Mouse (Mus musculus): ENCODE results near the gene Rpl36al.
"Not testable (repeated sequence)": the region's sequence is repeated elsewhere in the genome, so short reads cannot be mapped to it uniquely, and the experiment has no call there.

The Rpl36al gene

DNA sequence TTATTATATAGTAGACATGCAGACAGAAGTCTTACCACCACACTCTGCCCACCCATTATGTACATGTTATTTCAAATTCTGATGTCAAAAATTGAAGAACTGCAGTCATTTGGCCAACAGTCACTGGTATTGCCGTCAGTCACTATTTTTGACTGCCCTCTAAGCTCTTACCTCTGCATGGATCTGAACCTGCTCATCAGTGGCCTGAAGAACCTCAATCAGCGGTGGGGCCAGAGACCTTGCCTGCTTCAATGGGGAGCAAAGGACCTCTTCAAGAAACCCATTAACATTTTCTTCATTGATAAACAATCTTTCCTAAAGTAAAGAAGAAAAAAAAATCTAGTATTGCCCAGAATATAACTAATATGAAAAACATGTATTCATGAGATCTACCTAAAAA is 8.8 kb upstream of the Rpl36al start:
- DNase-seq: no peak

DNA sequence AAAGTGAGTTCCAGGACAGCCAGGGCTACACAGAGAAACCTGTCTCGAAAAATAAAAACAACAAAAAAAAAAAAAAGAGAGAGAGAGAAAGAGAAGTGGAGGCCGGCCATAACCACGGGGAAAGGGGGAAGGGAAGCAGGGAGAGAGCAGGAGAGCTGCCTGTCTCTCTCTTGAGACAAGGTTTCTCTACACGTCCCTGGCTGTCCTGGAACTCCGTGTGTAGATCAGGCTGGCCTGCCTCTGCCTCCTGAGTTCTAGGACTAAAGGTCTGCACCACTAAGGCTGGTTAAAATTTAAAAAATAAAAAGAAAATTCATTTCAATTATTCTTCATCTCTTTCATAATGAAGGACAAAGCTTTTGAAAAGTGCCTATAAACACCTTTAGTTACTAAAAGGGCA is 7.5 kb upstream of the Rpl36al start:
- no peak for DNase-seq

DNA sequence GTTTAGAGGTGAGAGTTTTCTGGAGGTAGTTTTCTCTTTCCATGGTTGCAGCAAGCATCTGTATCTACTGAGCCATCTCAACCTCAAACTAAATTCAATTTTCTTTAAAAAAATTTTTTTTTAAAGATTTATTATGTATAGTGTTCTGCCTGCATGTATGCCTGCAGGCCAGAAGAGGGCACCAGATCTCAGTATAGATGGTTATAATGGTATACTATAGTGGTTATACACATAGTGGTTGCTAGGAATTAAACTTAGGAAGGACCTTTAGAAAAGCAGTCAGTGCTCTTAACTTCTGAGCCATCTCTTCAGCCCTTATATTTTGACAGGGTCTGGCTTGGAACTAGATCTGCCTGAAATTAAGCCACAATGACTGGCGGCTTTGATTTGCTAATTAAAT is 6.6 kb upstream of the Rpl36al start:
- DNase-seq: peak in 1 of 2 experiments; percentile 24

DNA sequence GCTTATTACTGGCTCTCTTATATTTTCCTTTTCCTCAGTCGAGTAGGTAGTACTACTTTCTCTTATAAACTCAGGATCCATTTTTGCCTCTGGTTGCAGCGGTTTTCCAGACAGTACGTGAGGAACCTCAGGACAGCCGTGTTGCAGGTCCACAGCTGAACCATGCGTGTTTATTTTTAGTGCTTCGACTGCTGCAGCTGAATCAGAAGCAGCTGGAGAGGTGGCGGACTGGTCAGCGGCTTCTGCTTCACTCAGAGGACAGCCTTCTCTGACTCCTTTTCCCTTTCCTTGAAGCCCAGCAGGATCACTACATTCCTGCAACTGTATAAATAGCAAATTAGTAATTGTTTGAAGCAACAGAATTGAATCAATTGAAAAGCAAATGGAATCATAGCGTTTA is 6.2 kb upstream of the Rpl36al start:
- DNase-seq: no peak

DNA sequence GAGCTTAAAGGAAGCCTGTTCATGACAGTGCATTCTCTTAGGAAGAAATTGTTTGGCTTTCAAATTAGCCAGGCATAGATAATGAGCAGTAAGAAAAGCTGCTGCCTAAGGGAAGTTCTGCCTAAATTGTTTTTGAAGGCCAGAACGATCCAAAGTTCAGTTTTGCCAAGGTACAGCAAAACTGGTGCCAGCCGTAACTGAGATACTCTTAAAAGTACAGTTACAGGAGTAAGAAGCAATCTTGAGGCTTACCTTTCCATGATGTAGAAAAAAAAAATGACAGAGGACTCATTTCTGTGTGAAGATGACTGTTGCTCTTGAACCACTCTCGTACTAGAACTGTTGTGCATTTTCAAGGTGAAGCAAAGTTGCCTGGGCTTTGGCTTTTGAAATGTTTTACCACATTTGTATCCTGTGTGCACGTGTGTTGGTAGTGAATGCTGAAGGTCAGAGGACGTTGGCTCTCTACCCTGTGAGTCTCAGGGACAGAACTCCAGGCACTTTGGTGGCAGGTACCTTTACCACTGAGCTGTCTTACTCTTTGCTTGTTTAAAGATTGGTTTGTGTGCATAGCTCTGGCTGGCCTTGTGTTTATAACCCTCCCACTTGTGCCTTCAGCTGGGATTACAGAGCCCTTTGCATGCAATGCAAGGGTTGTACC is 3.1 kb upstream of the Rpl36al start:
- DNase-seq: peak; percentile 55 to 78

DNA sequence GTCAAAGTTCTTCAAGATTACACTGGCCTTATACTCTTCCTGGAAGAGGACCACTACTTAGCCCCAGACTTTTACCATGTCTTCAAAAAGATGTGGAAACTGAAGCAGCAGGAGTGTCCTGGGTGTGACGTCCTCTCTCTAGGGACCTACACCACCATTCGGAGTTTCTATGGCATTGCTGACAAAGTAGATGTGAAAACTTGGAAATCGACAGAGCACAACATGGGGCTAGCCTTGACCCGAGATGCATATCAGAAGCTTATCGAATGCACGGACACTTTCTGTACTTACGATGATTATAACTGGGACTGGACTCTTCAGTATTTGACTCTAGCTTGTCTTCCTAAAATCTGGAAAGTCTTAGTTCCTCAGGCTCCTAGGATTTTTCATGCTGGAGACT is 1.5 kb upstream of the Rpl36al start:
- no peak for DNase-seq

DNA sequence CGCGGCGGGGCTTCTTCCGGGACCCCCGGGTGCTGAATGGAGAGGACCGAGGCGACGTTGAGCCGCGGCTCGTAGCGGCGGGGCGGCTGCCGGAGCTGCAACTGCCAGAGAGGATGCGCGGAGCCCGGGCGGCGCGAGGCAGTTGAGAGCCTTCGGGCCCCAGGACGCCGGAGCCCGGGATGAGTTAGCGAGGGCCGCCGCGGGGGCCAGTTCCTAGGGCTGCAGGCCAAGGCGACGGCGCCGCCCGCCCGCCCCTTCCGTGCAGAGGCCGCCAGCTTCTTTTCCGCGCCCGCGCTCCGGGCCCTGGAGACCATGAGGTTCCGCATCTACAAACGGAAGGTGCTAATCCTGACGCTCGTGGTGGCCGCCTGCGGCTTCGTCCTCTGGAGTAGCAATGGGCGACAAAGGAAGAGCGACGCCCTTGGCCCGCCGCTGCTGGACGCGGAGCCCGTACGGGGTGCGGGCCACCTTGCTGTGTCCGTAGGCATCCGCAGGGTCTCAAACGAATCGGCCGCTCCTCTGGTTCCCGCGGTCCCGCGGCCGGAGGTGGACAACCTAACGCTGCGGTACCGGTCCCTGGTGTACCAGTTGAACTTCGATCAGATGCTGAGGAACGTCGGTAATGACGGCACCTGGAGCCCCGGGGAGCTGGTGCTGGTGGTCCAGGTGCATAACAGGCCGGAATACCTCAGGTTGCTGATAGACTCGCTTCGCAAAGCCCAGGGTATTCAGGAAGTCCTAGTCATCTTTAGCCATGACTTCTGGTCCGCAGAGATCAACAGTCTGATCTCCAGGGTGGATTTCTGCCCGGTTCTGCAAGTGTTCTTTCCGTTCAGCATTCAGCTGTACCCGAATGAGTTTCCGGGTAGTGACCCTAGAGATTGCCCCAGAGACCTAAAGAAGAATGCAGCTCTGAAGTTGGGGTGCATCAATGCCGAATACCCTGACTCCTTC is 736 bp upstream of the Rpl36al start:
- peak; percentile 46 to 76 for DNase-seq

DNA sequence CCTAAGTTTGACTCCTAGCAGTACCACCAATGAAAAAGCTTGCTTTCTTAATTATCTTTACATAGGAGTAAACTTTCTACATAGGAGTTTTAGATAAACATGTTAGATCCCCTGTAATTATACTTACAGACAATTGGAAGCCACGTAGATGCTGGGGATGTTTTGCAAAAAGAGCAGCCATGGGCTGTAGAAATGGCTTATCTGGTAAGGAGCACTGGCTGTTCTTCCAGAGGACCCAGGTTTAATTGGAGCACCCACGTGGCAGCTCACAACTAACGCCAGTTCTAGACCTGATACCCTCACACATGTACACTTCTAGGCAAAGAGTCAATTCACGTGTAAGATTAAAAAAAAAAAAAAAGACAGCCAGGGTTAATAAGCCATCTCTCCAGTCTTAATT is 2.1 kb downstream of the Rpl36al start:
- no peak for DNase-seq

DNA sequence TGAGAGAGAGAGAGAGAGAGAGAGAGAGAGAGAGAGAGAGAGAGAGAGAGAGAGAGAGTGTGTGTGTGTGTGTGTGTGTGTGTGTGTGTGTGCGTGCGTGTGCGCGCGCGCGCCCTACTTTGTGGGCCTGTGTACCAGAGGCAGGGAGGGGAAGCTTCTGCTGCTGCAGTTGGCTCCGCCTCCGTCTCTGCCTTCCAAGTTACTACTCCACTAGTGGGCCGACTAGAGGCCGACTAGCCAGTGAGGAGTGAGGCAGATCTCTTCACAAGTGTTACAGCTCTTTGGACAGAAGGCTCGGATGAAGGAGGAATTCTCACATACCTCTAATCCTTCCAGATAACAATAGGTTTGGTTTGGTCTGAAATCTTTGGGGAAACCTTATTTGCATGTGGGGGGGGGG is 4.5 kb downstream of the Rpl36al start:
- DNase-seq: peak; percentile 27 to 62

DNA sequence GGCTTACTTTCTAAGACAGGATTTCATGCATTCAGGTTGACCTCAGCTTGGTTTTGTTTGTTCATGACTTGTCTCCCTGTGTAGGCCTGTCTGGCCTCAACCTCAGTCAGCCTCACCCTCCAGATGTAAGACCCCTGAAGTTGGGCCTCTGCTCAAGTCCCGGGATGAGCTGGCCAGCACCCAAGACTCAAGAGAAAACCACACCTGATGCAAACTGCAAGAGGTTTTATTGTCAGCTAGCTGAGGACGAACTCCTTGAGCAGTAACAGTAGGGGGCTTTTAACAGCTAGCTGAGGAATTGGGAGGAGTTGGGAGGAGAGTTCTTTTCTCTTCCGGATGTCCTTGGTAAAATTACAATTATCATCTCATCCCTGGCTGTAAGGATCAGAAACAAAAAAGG is 6.4 kb downstream of the Rpl36al start:
- no peak for DNase-seq

DNA sequence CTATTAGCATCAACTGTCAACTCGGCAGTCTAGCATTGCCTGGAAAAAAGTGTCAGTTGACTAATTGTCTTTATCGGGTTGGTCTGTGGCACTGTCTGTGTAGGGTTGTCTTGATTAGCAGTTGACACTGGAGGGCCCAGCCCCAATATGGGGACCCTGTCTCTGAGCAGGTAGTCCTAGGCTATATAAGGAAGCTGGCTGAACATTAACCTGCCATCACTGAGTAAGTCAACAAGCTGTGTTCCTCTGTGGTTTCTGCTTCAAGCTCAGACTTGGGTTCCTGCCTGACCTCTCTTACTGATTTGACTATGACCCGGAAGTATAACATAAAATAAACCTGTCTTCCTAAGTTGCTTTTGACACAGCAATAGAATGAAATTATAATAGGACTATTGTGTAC is 7.9 kb downstream of the Rpl36al start:
- no peak for DNase-seq

DNA sequence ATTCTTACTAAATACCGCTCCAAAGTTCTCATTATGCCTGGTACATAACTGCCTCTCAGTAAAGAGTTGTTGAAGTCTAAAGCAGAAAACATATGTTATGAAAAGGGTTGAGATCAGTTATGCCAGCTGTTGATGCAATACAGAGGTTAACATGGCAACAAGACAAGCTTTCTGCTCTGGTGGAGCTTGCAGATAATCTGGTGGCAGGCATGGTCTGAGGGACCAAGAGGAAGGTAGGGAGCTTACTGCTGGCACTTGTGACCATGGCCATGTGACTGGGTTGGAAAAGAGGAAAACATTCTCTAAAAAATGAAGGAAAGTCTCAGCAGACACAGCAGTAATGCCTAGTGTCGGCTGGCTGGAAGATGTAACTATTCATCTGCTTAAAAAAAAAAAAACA is 12.6 kb downstream of the Rpl36al start:
- DNase-seq: no peak

DNA sequence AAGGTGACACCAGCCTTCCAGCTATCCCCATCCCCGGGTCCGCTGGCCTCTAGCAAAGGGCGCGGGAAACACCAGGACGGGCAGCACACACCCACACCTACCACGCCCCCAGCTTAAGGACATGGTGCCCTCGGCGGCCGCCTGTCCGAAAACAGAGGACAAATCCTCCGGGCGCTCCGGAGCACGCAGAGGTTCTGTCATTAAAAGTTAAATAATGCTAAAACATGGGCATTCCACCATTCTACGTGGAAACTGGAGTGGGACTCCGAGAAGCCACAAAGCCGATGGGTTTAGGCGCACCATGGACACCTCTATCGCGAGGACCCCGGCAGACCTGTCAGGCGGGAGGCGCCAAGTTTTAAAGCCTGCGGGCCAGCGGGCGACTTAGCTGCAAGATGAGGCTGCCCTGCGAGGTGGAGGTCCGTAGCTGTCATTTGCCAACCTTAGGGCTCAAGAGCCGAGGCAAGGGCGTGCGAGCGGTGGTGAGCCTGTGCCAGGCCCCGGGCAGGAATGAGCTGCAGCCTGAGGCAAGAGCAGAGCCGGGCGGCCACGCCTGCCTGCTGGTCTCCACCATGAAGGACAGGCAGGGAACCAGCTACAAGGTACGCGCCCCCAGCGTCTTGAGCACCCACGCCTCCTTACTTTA is 15.3 kb downstream of the Rpl36al start, which contains the start of gene Lrr1:
TSS of gene Lrr1 (plus strand) at position 354 of the 646 bp plus-strand sequence.
- peak; percentile 85 to 93 for DNase-seq

DNA sequence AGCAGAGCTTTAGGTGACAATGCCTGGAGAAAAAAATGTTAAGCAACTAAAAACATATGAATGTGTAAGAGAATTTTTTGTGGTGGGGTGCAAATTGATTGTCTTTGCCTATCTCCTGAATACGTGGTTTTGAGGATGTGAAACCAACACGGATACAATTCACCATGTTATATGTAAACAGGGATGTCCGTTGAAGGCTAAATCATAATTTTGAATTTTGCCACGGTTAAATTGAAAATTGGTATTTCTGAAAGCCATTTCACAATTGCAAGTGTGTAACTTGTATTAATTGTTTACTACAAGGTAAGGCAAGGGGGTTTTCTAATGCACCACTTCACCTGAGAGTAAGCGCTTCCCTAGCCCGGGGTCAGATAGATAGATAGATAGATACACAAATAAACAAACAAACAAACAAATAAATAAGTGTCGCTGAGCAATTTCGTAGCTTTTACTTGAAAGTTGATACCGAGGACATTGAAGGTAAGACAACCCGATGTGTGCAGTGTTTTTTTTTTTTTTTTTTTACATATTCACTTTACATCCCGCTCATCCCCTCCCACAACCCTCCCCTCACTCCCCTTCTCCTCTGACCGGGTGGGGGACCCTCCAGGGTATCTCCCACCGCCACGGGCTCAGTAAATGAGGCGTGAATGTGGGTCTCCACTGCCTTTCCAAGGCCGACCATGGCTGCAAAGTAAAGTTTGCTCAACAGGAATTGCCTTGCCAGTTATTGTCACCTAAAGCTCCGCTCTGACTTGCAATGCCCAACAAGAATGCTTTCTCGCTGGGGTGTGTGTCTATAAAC is 16.0 kb downstream of the Rpl36al start:
- DNase-seq: no peak

DNA sequence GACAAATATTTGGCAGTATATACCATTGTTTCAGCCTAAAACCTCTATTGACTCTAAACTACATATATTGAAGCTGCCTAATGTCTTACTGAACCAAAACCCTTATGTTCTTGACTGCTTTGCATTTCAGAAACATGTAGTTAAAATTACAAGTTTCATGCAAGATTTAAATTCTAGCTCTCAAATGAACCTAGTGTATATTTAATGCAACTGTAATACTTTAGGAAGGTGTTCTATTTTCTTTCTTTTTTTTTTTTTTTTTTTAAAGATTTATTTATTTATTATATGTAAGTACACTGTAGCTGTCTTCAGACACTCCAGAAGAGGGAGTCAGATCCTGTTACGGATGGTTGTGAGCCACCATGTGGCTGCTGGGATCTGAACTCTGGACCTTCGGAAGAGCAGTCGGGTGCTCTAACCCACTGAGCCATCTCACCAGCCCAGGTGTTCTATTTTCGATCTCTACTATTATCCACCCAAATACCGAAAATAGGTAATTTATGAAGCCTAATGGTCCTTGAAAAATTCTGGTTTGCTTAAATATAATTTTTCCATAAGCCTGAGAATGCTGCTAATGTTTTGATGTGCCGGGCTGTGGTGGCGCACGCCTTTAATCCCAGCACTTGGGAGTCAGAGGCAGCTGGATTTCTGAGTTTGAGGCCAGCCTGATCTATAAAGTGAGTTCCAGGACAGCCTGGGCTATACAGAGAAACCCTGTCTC is 16.9 kb downstream of the Rpl36al start:
- DNase-seq: not testable (repeated sequence)

DNA sequence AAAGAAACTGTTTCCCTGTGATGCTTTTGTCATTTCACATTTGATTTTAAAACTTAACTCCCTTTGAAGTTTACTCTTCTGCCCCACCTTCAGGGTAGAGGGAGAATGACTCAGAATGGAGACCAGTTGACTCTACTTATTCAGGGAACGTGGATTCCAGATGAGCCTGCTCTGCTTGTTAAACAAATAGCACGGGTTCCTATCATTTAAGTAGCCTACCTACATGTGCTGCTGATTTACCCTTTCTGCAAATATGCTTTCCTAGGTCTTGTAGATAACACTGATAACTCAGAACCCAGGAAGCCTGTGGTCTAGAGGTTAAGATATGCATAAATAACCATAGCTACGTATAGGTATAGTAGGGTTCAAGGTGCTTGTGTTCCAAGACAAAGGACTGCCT is 19.0 kb downstream of the Rpl36al start:
- DNase-seq: no peak

DNA sequence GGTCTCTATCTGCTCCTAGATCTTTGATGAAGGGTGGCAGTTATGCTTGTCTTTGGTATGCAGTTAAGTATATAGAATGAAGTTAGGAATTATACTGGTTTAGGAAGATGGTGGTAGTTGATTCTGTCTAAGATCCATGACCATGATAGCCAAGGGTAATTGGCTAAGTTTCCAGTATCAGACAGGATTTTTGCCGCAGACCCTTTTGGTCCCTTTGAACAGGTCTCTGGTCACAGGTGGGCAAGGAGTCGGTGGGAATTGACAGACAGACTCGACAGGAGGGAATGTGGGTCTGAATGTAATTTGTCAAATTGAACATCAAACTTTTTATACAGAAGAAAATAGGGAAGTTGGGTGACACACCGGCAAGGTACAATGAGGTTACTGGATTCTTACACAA is 20.3 kb downstream of the Rpl36al start:
- not testable (repeated sequence) for DNase-seq

DNA sequence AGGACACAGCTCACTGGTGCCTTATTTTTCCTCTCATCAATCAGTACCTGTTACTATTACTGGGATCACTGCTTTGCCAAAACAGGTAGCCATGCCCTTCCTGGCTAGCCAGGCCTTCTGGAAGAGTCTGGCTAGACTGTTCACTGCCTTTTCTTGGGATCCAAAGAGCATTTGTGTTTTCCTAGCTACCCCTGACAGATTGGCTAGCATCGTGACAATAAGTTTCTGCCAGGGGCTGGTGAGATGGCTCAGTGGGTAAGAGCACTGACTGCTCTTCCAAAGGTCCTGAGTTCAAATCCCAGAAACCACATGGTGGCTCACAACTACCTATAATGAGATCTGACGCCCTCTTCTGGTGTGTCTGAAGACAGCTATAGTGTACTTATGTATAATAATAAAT is 23.2 kb downstream of the Rpl36al start:
- not testable (repeated sequence) for DNase-seq

DNA sequence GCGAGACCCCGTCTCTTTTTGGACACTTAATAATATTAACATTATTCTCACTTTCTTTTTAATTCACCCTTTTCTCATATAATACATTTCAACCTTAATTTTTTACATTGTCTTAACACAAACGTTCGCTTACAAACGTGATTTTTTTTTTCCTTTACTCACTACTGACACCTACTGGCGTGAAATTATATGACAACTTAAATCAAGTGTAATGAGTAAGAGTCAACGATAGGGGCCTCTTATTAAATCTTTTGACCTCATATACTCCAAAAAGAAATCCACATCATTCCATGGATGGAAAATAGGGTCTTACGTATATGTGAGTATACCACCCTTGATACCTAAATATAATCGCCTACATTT is 24.3 kb downstream of the Rpl36al start:
- DNase-seq: peak; percentile 18 to 27

DNA sequence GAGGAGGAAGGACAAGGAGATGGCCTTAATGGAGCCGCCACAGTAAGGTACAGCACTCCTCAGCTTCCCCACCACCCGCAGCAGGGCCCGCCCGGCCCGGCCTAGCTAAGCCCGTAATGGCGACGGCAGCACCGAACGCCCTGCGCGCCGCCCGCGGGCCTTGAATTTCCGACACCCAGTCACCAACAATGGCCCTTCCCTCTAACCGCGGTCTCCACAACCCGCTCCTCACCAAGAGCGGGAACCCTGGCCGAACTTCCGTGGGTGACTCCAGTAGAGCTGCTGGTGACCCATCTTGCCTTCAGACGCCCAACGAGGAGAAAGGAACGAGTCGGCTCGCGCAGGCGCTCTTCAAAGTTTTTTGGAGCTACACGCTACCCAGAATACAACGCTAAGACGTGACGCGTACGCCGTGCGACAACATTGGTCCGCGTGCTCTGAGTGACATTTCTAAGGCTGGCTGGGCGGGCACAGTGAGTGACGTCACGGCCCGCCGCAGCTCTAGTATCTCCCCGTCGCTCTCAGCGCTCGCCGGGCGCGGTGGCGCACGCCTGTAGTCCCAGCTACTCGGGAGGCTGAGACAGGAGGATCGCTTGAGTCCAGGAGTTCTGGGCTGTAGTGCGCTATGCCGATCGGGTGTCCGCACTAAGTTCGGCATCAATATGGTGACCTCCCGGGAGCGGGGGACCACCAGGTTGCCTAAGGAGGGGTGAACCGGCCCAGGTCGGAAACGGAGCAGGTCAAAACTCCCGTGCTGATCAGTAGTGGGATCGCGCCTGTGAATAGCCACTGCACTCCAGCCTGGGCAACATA is 24.9 kb downstream of the Rpl36al start, which contains the start of gene Rps29:
TSS of gene Rps29 (minus strand) at position 422 of the 813 bp plus-strand sequence.
- peak; percentile 97 to 98 for DNase-seq

DNA sequence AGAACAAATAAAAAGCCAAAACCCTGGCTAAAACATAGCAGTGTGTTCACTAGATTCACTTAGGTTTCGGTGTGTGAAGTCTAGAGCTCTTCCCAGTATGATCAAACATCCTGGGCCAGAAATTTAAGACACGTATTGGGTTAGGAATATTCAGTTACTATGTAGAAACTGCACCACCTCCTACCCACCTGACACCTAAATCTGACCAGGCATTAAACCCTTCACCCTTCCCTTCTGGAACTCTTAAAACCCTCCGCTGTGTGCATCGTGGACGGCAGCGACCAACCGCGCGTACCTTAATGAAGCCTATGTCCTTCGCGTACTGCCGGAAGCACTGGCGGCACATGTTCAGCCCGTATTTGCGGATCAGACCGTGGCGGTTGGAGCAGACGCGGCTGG is 25.5 kb downstream of the Rpl36al start:
- DNase-seq: no peak
